Mouse (Mus musculus): Measurements from ENCODE around the gene Cpt2. TPM values are rescaled to one million over a fixed set of nuclear protein-coding genes. Genes with fewer than 3 reads are reported as not detected.

The Cpt2 gene
- total RNA-seq (2022) = 10 to 100 TPM; 47.3 to 67.2 (median 53.9) TPM

- peak; percentile 95 to 97 for DNase-seq (ENCODE audit: low spot score in 2 of 2)
These were observed at the start of gene Cpt2 for GRCm38 (mm10) chr4:107923145-107923802. Cpt2 (minus strand) TSS chr4:107923610.

- DNase-seq (ENCODE audit: low spot score in 2 of 2) = no peak
These were observed 47.8 kb upstream of the Cpt2 start for GRCm38 (mm10) chr4:107971162-107971561.

DNA sequence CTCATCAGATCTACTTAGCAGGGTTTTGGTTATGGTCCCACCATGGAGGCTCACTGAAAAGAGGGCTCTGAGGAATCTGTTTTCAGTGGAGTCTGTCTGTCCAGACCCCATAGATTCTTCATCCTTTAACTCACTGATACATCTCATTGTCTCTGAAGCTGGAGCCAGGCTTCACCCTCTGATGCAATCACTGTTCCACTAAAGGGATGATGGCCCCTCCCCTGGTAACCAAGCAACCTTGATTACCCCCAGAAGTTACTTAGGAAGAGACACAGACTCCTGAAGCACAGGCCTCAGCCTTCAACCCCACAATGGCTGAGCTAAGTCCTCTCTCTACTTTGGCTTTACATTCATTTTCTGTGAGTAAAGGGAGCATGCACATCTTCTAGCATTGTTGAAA, 46.4 kb upstream of the Cpt2 start:
- peak; percentile 28 to 31 for DNase-seq (ENCODE audit: low spot score in 2 of 2)

- no peak for DNase-seq (ENCODE audit: low spot score in 2 of 2)
These were observed 44.7 kb upstream of the Cpt2 start, which contains the start of gene Slc1a7 for GRCm38 (mm10) chr4:107967966-107968682. Slc1a7 (plus strand) TSS chr4:107968332.

- DNase-seq (ENCODE audit: low spot score in 2 of 2) = no peak
These were observed 43.2 kb upstream of the Cpt2 start for GRCm38 (mm10) chr4:107966416-107967109.

GRCm38 (mm10) chr4:107962792-107963191, 39.4 kb upstream of the Cpt2 start:
- no peak for DNase-seq (ENCODE audit: low spot score in 2 of 2)

DNA sequence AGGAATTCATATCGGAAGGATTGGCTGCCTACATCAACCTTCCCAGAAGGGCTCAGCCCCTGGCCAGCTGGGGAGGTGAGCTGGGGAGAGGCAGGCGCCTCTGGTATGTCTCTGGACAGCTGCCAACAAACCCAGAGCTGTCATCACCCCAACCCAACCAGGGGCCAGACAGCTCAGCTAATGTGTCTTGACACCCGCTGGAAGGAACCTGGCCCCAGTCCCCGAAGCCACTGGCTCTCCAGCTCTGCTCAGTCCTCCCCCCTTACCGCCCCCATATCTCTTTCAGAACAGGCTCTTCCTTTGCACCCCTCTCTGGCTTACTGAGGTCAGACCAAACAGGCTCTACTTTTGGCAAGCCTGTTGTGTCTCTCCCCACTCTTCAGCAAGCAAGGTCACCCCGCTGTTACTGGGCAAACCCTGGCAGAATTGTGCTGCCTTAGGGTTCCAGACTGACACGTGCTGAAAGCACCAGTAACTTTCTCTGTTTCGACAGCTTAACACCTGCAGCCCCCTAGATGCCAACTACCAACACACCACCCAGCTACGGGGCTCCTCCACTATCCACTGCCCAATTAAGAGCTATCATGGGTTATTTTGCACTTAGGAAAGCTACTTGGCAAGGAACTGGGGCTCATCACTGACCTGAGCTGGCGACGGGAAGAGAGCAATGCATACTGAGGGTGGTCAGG, 38.8 kb upstream of the Cpt2 start:
- DNase-seq (ENCODE audit: low spot score in 2 of 2) = peak; percentile 51 to 63

DNA sequence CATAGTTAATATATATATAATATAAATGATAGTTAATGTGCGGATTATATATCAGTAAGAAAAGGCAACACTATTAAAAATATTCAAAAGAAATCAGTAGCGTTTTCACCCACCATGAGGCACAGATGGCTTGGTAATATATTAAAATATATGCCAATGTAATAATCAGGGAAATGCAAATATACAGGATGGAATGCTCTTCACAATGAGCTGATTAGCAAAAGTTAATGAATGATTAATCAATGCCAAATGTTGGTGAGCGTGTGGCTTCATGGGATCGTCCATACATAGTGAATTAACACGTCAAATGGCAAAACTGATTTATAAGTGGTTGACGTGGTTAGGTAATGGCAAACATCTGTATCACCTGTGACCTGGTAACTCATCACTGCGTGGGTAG, 35.1 kb upstream of the Cpt2 start:
- DNase-seq (ENCODE audit: low spot score in 2 of 2) = no peak

DNA sequence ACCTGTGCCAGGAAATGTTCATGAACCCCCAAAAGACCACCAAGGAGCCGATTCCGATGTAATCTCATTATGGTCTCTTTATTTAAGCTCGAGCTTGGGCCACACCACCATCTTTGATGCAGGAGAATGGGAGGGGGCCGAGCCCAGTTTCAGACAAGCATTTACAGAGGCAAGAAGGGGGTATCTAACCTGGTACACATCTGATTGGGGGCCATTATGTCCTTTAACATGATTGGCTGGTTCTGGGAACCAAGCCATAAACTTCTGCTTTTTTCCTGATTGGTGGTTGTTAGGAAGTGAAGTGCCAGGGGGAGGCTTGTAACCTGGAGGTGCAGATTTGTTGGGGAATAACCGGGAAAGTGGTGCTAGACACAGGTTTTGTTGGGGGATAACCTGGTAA, 32.3 kb upstream of the Cpt2 start:
- no peak for DNase-seq (ENCODE audit: low spot score in 2 of 2)

DNA sequence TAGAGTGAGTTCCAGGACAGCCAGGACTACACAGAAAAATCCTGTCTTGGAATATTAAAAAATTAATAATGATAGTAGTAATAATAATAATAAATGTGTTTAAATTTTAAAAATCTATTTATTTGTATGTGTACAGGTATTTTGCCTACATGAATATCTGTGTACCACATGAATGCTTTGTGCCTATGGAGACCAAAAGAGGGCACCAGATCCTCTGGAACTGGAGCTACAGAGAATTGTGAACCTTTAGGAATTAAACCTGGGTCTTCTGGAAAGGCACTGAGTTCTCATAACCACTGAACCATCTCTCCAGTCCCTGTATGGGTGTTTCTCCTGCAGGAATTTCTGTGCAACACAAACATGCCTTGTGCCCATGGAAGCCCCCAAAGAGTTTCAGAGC, 29.4 kb upstream of the Cpt2 start:
- no peak for DNase-seq (ENCODE audit: low spot score in 2 of 2)

DNA sequence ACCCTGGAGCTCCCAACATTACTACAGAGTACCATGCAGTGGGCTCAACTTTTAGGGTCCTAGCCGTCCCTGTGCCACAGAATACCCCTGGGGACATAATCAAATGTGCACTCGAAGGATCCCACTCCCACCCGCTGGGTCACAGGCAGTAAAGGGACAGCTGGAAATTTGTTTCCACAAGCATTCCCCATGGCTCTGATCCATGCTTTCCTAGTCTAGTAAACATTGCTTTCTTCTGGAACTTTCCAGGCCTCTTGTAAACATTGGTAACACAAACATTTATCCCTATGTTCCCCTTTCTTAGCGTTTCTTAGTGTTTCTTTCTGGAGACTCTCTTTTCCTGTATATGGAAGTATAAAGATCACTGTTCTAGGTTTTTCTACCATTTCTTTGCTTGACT, 26.5 kb upstream of the Cpt2 start:
- DNase-seq (ENCODE audit: low spot score in 2 of 2) = no peak

DNA sequence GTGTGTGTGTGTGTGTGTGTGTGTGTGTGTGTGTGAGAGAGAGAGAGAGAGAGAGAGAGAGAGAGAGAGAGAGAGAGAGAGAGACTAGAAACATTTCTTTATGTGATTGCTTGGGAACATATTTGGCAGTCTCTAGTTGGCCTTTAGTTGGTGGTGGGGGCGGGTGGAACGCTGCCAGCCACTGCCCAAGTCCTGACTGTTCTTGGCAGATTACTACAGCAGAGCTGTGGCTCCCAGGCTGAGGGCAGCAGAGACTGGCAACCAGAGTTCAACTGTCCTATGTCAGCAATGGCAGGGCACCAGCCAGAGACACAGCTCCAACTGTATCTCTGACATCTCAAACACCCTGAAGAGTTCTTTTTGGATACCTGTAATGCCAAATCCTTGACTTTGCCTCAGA, 20.7 kb upstream of the Cpt2 start:
- DNase-seq (ENCODE audit: low spot score in 2 of 2) = no peak

DNA sequence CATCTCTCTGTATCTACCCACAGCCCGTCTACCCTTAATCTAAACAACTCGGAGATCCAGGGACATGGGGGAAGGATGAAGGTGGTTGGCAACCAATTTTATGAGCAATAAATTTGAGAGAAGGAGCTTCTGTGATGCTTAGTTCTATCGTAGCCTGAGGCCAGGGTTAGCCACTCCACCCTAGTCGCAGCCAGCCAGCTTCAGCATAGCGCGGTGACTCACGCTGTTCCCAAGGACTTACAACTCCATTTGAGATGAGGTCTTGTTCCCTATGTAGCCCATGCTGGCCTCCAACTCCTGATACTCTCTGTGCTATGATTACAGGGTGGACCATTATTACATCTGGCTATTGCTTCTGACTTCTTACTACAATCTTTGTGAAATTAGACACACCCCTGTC, 19.3 kb upstream of the Cpt2 start:
- DNase-seq (ENCODE audit: low spot score in 2 of 2) = no peak

- no peak for DNase-seq (ENCODE audit: low spot score in 2 of 2)
These were observed 14.7 kb upstream of the Cpt2 start for GRCm38 (mm10) chr4:107938124-107938523.

DNA sequence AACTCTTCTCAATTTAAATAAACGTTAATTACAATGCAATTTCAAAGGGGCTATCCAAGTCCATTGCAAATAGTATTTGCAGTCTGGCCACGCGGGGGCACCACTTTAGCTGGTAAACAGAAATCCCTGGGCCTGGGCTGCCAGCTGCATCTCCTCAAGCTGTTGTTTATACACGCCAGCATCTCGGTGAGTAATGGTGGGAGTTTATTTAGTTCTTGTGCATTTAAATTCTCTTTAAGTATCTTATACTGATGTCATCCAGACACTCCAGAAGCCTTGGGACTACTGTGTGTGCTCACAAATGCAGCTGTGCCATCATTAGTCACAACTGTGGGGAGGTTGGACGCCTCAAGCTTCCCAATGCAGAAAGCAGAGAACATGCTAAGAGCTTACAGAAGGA, 13.9 kb upstream of the Cpt2 start:
- DNase-seq (ENCODE audit: low spot score in 2 of 2) = peak; percentile 42 to 57

- DNase-seq (ENCODE audit: low spot score in 2 of 2) = no peak
These were observed 11.8 kb upstream of the Cpt2 start for GRCm38 (mm10) chr4:107935254-107935653.

DNA sequence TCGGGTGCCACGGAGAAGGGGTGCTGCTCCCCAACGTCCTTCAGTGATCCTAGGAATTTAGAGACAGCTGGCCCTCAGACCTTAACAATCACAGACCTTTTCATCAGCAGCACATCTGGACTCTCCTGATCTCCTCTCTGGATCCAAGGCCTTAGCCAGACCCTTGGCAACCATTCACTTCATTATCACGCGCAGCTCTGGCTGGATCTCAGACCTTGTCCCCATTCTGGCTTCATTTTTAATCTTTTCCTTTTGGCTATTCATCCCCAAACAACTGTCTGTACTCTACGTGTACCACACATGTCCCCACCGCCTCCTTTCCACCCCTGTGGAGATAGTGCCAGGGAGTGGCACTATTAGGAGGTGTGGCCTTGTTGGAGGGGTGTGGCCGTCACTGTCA, 9.8 kb upstream of the Cpt2 start:
- peak in 1 of 2 experiments; percentile 12 for DNase-seq (ENCODE audit: low spot score in 2 of 2)

DNA sequence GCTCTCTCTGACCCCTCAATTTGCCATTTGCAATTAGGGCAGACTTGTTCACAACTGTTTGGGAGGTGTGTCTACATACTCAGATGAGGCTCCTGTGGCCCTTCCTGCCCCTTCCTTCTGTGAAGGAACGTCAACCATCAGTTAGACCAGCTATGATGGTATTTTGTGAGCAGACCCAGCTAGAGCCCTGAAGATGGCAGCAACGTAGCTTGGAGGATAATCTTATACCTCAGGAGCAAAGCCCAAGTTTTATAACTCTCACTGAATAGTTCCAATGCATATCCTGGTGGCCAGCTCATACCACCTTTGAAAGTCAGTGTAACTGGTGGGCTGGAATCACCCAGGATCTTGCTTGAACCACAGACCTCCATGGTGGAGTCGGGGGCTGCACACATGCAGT, 8.0 kb upstream of the Cpt2 start:
- no peak for DNase-seq (ENCODE audit: low spot score in 2 of 2)

- DNase-seq (ENCODE audit: low spot score in 2 of 2) = no peak
These were observed 5.3 kb upstream of the Cpt2 start for GRCm38 (mm10) chr4:107928726-107929125.

DNA sequence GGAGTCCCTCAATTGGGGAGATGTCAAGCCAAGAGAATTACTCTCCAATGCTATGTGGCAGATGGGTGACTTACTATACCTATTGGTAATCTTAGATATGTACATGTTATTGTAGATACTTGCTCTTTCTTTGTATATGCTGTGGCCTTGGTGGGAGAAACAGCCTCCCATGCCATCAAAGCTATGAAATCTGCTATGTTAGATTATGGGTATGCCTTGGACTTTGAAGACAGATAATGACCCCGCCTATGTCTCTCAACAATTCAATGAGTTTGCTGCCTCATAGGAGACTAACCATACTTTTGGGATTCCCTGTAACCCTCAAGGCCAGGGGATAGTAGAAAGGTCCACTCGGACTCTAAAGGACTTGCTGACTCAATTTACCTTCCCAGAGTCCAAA, 4.9 kb upstream of the Cpt2 start:
- DNase-seq (ENCODE audit: low spot score in 2 of 2) = no peak

GRCm38 (mm10) chr4:107923803-107924194, 389 bp upstream of the Cpt2 start:
- no peak for DNase-seq (ENCODE audit: low spot score in 2 of 2)

DNA sequence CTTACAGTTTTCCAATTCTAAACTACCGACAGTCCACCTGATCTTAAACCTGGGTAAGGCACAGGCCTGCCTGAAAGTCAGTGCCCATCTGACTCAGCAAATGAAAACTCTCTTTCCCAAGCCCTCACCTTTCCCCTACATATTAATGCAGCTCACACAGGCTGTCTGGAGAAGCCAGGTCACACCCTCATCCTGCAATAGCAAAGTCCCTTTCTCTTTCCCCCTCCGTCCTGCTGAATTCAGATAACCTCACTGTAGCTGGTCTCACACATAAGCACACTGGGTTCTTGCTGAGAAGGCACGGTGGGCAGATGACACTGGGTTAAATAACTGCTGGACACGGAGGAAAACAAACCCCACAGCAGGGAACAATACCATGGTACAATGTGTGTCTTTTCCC, 1.5 kb downstream of the Cpt2 start:
- no peak for DNase-seq (ENCODE audit: low spot score in 2 of 2)
